Mouse (Mus musculus) MEL (cell line): ENCODE measurements around the gene Taok2. TPM values are rescaled to one million over a fixed set of nuclear protein-coding genes. Genes with fewer than 3 reads are reported as not detected.
A peak's percentile ranks its signal among the peaks of the same experiment; 100 is the strongest.

ENCODE experiments used
- DNase-seq: peaks from one replicate; pipeline ENCODE4 v3.0.0; 2011; ENCODE audit warnings: low read depth, low spot score
- H3K27ac ChIP-seq: 2 replicates; pipeline ENCODE4 v1.5.1; 2012; ENCODE audit warnings: low read depth, mild to moderate bottlenecking, control low read depth, low read length, moderate library complexity; ENCODE audit not compliant: control insufficient read depth
- H3K27me3 ChIP-seq, 2 experiments: fragments of 150-350 bp in 1 of 2; sonication (generic) in 1 of 2; 2 replicates each; pipeline ENCODE4 v1.6.1; 2012; ENCODE audit warnings: low read length in 2 of 2, mild to moderate bottlenecking in 2 of 2, improper control_type of control experiment in 1 of 2, moderate library complexity in 1 of 2; ENCODE audit not compliant: insufficient read depth in 2 of 2, control insufficient read depth in 1 of 2
- H3K36me3 ChIP-seq, 2 experiments: 2 replicates each; pipeline ENCODE4 v1.6.1; 2012 to 2014; ENCODE audit warnings: low read length in 2 of 2, improper control_type of control experiment in 1 of 2, inconsistent platforms in 1 of 2, mild to moderate bottlenecking in 1 of 2; ENCODE audit not compliant: insufficient read depth in 2 of 2, control insufficient read depth in 1 of 2
- H3K4me1 ChIP-seq, 2 experiments: fragments of 150-350 bp in 1 of 2; sonication (generic) in 1 of 2; 2 replicates each; pipeline ENCODE4 v1.6.1; 2012; ENCODE audit warnings: low read length in 2 of 2, improper control_type of control experiment in 1 of 2, mild to moderate bottlenecking in 1 of 2; ENCODE audit not compliant: insufficient read depth in 2 of 2, control insufficient read depth in 1 of 2
- H3K4me3 ChIP-seq, 2 experiments: fragments of 150-350 bp in 1 of 2; sonication (generic) in 1 of 2; 2 replicates each; pipeline ENCODE4 v1.5.1; 2012; ENCODE audit warnings: low read depth in 2 of 2, low read length in 2 of 2, mild to moderate bottlenecking in 2 of 2, moderate library complexity in 2 of 2, control low read depth in 1 of 2, improper control_type of control experiment in 1 of 2; ENCODE audit not compliant: control insufficient read depth in 1 of 2, insufficient read depth in 1 of 2
- H3K79me2 ChIP-seq: 2 replicates; pipeline ENCODE4 v1.6.1; 2012; ENCODE audit warnings: mild to moderate bottlenecking, low read length, moderate library complexity; ENCODE audit not compliant: control insufficient read depth, poor library complexity, insufficient read depth
- H3K9ac ChIP-seq: 2 replicates; pipeline ENCODE4 v1.6.1; 2012; ENCODE audit warnings: low read depth, mild to moderate bottlenecking, control low read depth, low read length, moderate library complexity; ENCODE audit not compliant: control insufficient read depth, poor library complexity, severe bottlenecking
- H3K9me3 ChIP-seq: fragments of 150-350 bp; sonication (generic); replicated peaks from 2 replicates; pipeline ENCODE4 v1.6.1; 2012; ENCODE audit warnings: mild to moderate bottlenecking, low read length, improper control_type of control experiment, moderate library complexity; ENCODE audit not compliant: insufficient read depth
- CHD2 ChIP-seq: IDR thresholded peaks from 2 replicates; pipeline ENCODE4 v1.6.1; 2011; ENCODE audit warnings: low read length, improper control_type of control experiment
- CTCF ChIP-seq, 3 experiments: IDR thresholded peaks in 2 of 3; conservative IDR thresholded peaks in 1 of 3; 2 replicates each; pipeline ENCODE4 v1.5.1; 2011 to 2012; ENCODE audit warnings: low read length in 3 of 3, low read depth in 2 of 3, mild to moderate bottlenecking in 2 of 3, improper control_type of control experiment in 1 of 3, inconsistent platforms in 1 of 3, mixed read lengths in 1 of 3, moderate library complexity in 1 of 3; ENCODE audit not compliant: control insufficient read depth in 1 of 3, insufficient read depth in 1 of 3, poor library complexity in 1 of 3, severe bottlenecking in 1 of 3
- ELF1 ChIP-seq: IDR thresholded peaks from 2 replicates; pipeline ENCODE4 v1.6.1; 2014; ENCODE audit warnings: low read depth, mild to moderate bottlenecking, inconsistent platforms, low read length, improper control_type of control experiment, moderate library complexity
- EP300 ChIP-seq, 2 experiments: IDR thresholded peaks; 2 replicates each; pipeline ENCODE4 v1.6.1; 2011; ENCODE audit warnings: improper control_type of control experiment in 2 of 2, low read length in 2 of 2, low read depth in 1 of 2, mild to moderate bottlenecking in 1 of 2
- HCFC1 ChIP-seq: IDR thresholded peaks from 2 replicates; pipeline ENCODE4 v1.6.1; 2012; ENCODE audit warnings: low read depth, mild to moderate bottlenecking, inconsistent platforms, low read length, improper control_type of control experiment, moderate library complexity
- MAFK ChIP-seq: IDR thresholded peaks from 2 replicates; pipeline ENCODE4 v1.6.1; 2011; ENCODE audit warnings: low read depth, mild to moderate bottlenecking, low read length, improper control_type of control experiment, borderline replicate concordance
- MAZ ChIP-seq: IDR thresholded peaks from 2 replicates; pipeline ENCODE4 v1.6.1; 2012; ENCODE audit warnings: low read depth, mild to moderate bottlenecking, inconsistent platforms, low read length, improper control_type of control experiment
- MEF2A ChIP-seq: IDR thresholded peaks from 2 replicates; pipeline ENCODE4 v1.6.1; 2014; ENCODE audit warnings: low read depth, mild to moderate bottlenecking, inconsistent platforms, low read length, improper control_type of control experiment; ENCODE audit not compliant: poor library complexity, insufficient replicate concordance, severe bottlenecking; ENCODE audit errors: extremely low read depth
- POLR2AphosphoS2 ChIP-seq: IDR thresholded peaks from 2 replicates; pipeline ENCODE4 v1.6.1; 2011; ENCODE audit warnings: low read length, improper control_type of control experiment
- RAD21 ChIP-seq: IDR thresholded peaks from 2 replicates; pipeline ENCODE4 v1.6.1; 2011; ENCODE audit warnings: mild to moderate bottlenecking, low read depth, low read length, improper control_type of control experiment
- RCOR1 ChIP-seq: IDR thresholded peaks from 2 replicates; pipeline ENCODE4 v1.6.1; 2012; ENCODE audit warnings: low read depth, mild to moderate bottlenecking, inconsistent platforms, low read length, improper control_type of control experiment
- SIN3A ChIP-seq: IDR thresholded peaks from 2 replicates; pipeline ENCODE4 v1.6.1; 2012; ENCODE audit warnings: low read length, improper control_type of control experiment, inconsistent platforms
- USF2 ChIP-seq, 2 experiments: IDR thresholded peaks; 2 replicates each; pipeline ENCODE4 v1.6.1; 2011 to 2012; ENCODE audit warnings: improper control_type of control experiment in 2 of 2, low read length in 2 of 2, borderline replicate concordance in 1 of 2, inconsistent platforms in 1 of 2, low read depth in 1 of 2, mild to moderate bottlenecking in 1 of 2; ENCODE audit not compliant: insufficient read depth in 1 of 2
- ZC3H11A ChIP-seq: IDR thresholded peaks from 2 replicates; pipeline ENCODE4 v1.6.1; 2012; ENCODE audit warnings: low read depth, mild to moderate bottlenecking, inconsistent platforms, low read length, improper control_type of control experiment
- ZNF384 ChIP-seq: IDR thresholded peaks from 2 replicates; pipeline ENCODE4 v1.6.1; 2012; ENCODE audit warnings: low read depth, mild to moderate bottlenecking, inconsistent platforms, low read length, improper control_type of control experiment
- polyA plus RNA-seq, 2 experiments: library from polyadenylated mRNA; stranded (reverse) in 1 of 2; unstranded in 1 of 2; fragments of >175 nt in 1 of 2; fragments of >200 nt in 1 of 2; gene quantifications; 2 replicates each; pipeline versions ENCODE4 v1.2.1 to v1.2.4; 2012; ENCODE audit warnings: low replicate concordance in 2 of 2, low read depth in 1 of 2; ENCODE audit not compliant: insufficient read length in 2 of 2, insufficient read depth in 1 of 2, missing spikeins in 1 of 2
- total RNA-seq: library from RNA; depleted of rRNA; stranded (reverse); fragments of 300-350 nt; gene quantifications from 2 replicates; pipeline ENCODE4 v1.2.3, GENCODE M21; 2012

The Taok2 gene
- total and polyA plus RNA-seq, 3 experiments = 29.0 to 52.3 (median 34.2) TPM

GRCm38 (mm10) chr7:126888852-126889251 lies 4.3 kb upstream of the Taok2 start:
- no peak overlapping the region for H3K9ac ChIP-seq
- no peak for DNase-seq

DNA sequence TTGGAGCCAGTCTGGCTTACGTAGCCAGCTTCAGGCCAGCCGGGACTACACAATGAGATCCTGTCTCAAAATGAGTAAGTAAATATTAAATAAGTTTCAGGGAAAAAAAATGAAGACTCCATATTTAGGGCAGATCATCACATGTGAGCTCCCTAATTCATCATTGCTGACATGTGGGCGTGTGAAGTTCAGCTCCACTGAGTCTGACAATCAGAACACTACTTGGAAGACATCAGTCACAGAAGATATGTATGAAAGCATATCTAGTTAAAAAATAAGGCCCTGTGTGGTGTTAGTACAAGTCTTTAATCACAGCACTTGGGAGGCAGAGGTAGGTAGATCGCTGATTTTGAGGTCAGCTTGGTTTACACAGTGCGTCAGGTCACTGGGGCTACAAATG lies 2.8 kb upstream of the Taok2 start:
- H3K9ac ChIP-seq = no peak overlapping the region
- H3K9me3 ChIP-seq = no peaks in the 10 kb centered on the region
- peaks cover 0 to 22% of the 10 kb centered on the region in 2 experiments; a peak in 3 of 4 replicates for H3K4me1 ChIP-seq
- H3K36me3 ChIP-seq = peaks cover 0 to 15% of the 10 kb centered on the region in 2 experiments; a peak in 2 of 4 replicates
- H3K4me3 ChIP-seq = no peak overlapping the region
- no peaks in the 10 kb centered on the region for H3K27me3 ChIP-seq
- no peak for DNase-seq
- peaks cover 21% of the 10 kb centered on the region for H3K79me2 ChIP-seq
- TF ChIP-seq MAZ = no peak
- no peak for TF ChIP-seq EP300 (IDR thresholded peaks at IDR 0.05; ENCODE audit: low read depth in 1 of 2, low read length in 2 of 2)
- TF ChIP-seq USF2 (IDR thresholded peaks at IDR 0.05; ENCODE audit: borderline replicate concordance in 1 of 2, insufficient read depth in 1 of 2, low read depth in 1 of 2, low read length in 2 of 2) = no peak
- no peak for TF ChIP-seq ZNF384
- no peak for TF ChIP-seq MAFK
- no peak for TF ChIP-seq SIN3A
- no peak for TF ChIP-seq RCOR1
- TF ChIP-seq RAD21 = no peak
- TF ChIP-seq ELF1 = no peak
- no peak for TF ChIP-seq MEF2A
- no peak overlapping the region for H3K27ac ChIP-seq

More at GRCm38 (mm10) chr7:126888852-126889251, 4.3 kb upstream of the Taok2 start:
- peaks cover 0 to 8% of the 10 kb centered on the region in 2 experiments; a peak in 2 of 4 replicates for H3K4me1 ChIP-seq
- no peaks in the 10 kb centered on the region for H3K27me3 ChIP-seq
- H3K9me3 ChIP-seq = no peaks in the 10 kb centered on the region
- H3K36me3 ChIP-seq = peaks cover 0 to 6% of the 10 kb centered on the region in 2 experiments; a peak in 2 of 4 replicates
- H3K79me2 ChIP-seq = peaks cover 6% of the 10 kb centered on the region
- H3K4me3 ChIP-seq = no peak overlapping the region
- TF ChIP-seq HCFC1 (no peak), CTCF (IDR thresholded peaks at IDR 0.05 in 2 of 3, conservative IDR thresholded peaks at IDR 0.05 in 1 of 3; ENCODE audit: control insufficient read depth in 1 of 3, insufficient read depth in 1 of 3, low read depth in 2 of 3, low read length in 3 of 3, poor library complexity in 1 of 3, severe bottlenecking in 1 of 3) (peak; percentile 33 to 35 (median 34); a peak in 5 of 6 replicates), ZC3H11A (no peak), MAFK (no peak), CHD2 (no peak), ELF1 (no peak), POLR2AphosphoS2 (no peak)
- H3K27ac ChIP-seq = no peak overlapping the region
